Mouse (Mus musculus): Measurements from ENCODE around the gene Chrdl2.

The Chrdl2 gene

GRCm38 (mm10) chr7:99982256-99983242, 23.4 kb upstream of the Chrdl2 start:
- no peak for DNase-seq (ENCODE audit: low spot score in 2 of 2)

GRCm38 (mm10) chr7:99988725-99989124, 17.2 kb upstream of the Chrdl2 start:
- peak; percentile 33 to 56 for DNase-seq (ENCODE audit: low spot score in 2 of 2)

- no peak for DNase-seq (ENCODE audit: low spot score in 2 of 2)
Measured at GRCm38 (mm10) chr7:99989844-99990760, 15.9 kb upstream of the Chrdl2 start.

DNA sequence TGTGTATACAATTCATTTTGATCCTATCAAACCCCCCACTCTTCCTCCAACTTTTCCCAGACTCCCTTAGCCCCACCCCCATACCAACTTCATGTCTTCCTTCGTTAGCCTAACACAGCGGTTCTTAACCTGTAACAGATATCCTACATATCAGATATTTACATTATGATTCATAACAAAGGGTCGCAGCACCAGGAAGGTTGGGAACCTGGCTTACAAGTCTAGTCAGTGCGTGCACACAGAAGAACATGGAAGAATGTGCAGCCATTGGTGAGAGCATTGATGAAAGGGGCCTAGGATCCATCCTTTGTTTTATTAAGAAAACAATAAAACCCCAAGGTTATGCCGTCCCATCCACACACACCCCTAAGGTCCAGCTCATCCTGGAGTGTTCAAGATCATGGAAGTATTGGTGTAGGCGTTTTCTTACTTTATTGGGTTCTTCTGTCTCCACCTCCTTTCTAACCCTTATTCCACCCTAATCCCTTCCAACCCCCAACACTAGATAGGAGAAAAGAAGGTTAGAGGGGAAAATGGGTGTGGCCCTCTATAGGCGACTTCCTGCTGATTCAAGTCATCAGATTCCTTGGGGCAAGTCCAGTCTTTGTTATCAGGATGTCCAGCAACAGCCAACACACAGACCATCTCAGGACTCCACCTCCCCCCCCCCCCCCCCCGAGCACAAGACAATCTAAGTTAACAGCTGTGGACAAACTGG, 14.8 kb upstream of the Chrdl2 start:
- DNase-seq (ENCODE audit: low spot score in 2 of 2), result no peak

DNA sequence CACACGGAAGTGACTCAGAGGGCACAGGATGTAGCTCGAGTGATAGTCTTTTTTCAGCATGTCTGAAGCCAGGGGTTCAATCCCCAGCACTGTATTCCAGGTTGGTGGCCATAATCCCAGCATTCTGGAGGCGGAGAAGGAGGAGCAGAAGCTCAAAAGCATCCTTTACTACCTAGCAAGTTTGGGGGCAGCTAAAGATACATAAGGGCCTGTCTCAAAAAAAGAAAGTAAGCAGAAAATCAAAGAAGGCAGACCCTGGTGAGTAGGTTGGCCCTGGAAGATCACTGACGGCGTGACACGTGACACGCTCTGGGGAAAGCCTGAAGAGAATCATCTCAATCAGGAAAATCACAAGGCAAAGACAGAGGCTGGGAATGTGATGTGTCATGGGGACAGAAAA, 12.8 kb upstream of the Chrdl2 start:
- no peak for DNase-seq (ENCODE audit: low spot score in 2 of 2)

DNA sequence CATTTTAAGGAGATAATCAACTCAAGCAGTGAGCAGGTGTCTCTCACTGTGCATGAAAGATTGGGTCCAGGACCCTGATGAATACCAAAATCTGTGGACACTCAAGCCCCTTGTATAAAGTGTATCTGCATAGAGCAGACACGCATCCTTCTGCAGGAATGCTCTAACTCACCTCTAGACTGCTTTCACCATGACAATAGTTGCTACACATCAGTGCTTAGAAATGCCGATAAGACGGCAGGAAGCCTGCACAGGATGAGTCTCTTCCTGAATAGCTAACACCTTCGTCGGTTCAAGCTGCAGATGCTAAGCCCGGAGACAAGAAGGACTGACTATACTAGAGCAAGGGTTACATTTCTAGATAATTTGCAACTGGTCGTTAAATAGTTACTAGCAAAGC, 10.8 kb upstream of the Chrdl2 start:
- DNase-seq (ENCODE audit: low spot score in 2 of 2), result no peak

- no peak for DNase-seq (ENCODE audit: low spot score in 2 of 2)
Measured at GRCm38 (mm10) chr7:99998668-99999067, 7.3 kb upstream of the Chrdl2 start.

- peak in 1 of 2 experiments; percentile 43 for DNase-seq (ENCODE audit: low spot score in 2 of 2)
Measured at GRCm38 (mm10) chr7:100003781-100004180, 2.2 kb upstream of the Chrdl2 start.

GRCm38 (mm10) chr7:100006411-100006810, 439 bp downstream of the Chrdl2 start:
- no peak for DNase-seq (ENCODE audit: low spot score in 2 of 2)

- no peak for DNase-seq (ENCODE audit: low spot score in 2 of 2)
Measured at GRCm38 (mm10) chr7:100008765-100009164, 2.8 kb downstream of the Chrdl2 start.

DNA sequence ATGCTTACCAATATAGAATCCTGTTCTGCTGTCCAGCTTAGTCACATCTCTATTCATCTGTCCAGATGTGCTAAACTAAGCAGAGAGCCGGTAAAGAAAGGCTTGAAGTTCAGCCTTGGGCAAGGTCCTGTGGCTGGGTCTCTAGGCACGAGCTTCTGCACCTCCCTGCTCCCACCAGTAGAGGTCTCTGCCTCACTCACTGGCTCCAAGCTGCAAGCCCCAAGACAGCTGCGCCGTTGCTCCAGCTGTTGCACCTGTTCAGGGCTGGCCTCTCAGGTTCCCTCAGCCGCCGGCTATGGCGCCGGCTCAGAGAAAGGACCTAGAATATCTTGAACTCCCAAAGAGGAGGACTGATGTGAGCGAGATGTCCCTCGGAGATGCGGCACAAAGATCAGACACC, 3.7 kb downstream of the Chrdl2 start:
- peak; percentile 40 to 71 for DNase-seq (ENCODE audit: low spot score in 2 of 2)

DNA sequence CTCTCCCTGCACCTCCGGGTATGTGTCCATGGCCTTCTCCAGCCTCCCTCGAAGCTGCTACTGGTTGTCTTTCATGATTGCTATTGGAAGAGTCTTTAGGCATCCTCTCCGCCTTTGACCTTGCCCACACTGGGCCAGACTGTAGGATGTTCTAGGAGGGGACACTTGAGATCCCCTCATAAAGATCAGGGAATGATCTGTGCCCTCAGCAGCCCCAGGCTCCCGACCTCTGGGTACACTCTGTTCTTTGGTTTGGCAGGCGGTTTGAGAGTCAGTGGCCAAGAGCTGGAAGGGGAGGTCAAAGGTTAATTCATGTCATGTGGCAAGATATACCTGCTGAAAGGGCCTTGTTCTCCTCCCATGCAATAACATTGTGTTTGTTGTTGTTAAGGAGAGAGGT, 4.7 kb downstream of the Chrdl2 start:
- DNase-seq (ENCODE audit: low spot score in 2 of 2), result no peak

DNA sequence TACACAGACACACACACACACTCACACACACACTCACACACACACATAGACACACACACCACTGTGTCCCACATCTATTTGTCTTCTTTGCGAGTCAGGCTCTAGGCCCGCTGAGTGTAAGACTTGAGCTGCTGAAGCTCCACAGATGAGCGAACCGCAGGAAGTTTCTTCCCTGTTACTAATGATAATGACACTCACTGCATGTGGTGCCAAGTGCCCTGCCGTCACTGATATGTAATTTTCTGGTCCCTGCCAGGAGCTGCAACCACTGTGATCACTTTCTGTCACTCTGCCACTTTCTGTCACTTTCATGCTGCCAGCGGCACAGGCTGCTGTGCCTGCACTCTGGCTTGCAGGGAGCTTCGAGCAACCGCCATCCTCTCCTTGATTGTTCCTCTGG, 6.1 kb downstream of the Chrdl2 start:
- no peak for DNase-seq (ENCODE audit: low spot score in 2 of 2)

DNA sequence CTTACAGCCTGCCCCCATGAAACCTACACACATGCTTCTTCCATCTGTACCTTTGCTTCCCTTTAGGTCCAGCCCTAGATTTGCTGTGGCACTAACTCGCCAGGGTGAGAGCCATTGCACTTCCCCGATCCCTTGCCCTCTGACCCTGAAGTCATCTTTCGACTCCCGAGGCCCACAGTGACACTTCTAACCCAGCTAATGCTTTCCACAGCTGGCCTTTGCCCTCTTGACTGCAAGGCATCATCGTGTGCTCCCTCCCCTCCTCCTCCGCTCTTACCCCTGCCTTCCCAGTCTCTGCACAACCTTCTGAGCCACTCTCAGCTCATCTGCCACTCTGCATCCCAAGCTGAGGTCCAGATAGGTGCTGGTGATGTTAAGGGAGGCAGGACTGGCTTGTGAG, 6.5 kb downstream of the Chrdl2 start:
- no peak for DNase-seq (ENCODE audit: low spot score in 2 of 2)

DNA sequence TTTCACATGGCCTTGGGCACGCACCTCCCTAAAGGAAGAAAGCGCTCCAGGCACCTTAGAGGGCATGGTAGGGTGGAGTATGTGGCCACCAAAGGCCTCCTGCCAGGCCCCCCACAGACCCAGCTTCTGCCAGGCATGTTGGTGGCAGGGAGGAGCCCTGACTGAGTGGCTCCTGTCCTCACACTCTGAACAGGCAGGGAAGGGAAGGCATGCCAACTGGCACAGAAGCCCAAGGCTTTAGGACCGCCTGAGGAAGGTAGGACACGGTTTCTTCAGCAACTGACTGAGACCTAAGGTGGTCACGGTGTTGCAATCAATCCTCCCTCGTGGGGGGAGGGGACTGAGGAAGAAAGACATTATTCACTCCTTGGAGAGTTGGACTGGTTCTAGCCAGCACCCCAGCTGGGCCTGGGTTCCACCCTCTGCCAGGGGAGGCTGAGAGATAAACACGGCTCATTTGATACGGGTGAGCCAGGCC, 8.2 kb downstream of the Chrdl2 start:
- no peak for DNase-seq (ENCODE audit: low spot score in 2 of 2)

- DNase-seq (ENCODE audit: low spot score in 2 of 2), result no peak
Measured at GRCm38 (mm10) chr7:100017056-100017455, 11.1 kb downstream of the Chrdl2 start.

- DNase-seq (ENCODE audit: low spot score in 2 of 2), result no peak
Measured at GRCm38 (mm10) chr7:100027353-100027752, 21.4 kb downstream of the Chrdl2 start.

- peak; percentile 23 to 45 for DNase-seq (ENCODE audit: low spot score in 2 of 2)
Measured at GRCm38 (mm10) chr7:100029307-100029706, 23.3 kb downstream of the Chrdl2 start.

DNA sequence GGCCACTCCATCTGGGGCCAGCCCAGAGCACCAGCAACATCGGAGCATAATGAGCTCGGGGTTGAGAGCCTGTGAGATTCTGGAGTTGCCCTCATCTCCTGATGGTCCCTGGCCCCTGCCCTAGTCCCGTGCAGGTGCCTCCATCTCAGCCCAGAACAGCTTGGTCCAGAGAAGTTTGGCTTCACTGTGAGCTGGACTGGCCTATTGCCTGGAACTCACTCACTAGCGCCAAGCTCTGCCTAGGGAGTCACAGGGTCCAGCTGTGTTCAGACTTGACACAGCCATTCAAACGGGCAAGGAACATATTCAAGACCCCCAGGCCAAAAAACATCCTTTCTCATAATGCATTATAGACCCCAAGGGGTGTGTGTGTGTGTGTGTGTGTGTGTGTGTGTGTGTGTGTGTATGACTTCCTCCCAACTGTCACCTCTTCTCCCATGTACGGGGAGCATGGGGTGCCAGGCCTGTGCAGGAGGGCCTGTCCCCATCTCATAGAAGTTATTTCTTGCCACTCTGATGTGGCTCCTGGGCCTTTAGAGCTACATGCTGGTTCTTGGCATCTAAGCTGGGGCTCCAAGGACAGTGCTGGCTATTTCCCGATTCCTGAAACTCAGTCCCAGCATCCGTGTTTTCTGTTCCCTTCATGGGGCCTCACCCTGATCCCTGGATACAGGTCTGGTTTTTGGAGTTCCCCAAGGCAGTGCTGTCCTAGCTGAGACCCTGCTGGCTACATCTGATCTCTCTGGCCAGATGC, 25.2 kb downstream of the Chrdl2 start:
- no peak for DNase-seq (ENCODE audit: low spot score in 2 of 2)

- DNase-seq (ENCODE audit: low spot score in 2 of 2), result no peak
Measured at GRCm38 (mm10) chr7:100033672-100034071, 27.7 kb downstream of the Chrdl2 start.
